Mouse (Mus musculus) retina, postnatal 7 days (tissue): ENCODE measurements around the gene Hs6st3.

Experiments
- DNase-seq: peaks from one replicate; pipeline ENCODE4 v3.0.0-alpha.2; 2012; ENCODE audit warnings: low read depth, low spot score

Hs6st3 gene

DNA sequence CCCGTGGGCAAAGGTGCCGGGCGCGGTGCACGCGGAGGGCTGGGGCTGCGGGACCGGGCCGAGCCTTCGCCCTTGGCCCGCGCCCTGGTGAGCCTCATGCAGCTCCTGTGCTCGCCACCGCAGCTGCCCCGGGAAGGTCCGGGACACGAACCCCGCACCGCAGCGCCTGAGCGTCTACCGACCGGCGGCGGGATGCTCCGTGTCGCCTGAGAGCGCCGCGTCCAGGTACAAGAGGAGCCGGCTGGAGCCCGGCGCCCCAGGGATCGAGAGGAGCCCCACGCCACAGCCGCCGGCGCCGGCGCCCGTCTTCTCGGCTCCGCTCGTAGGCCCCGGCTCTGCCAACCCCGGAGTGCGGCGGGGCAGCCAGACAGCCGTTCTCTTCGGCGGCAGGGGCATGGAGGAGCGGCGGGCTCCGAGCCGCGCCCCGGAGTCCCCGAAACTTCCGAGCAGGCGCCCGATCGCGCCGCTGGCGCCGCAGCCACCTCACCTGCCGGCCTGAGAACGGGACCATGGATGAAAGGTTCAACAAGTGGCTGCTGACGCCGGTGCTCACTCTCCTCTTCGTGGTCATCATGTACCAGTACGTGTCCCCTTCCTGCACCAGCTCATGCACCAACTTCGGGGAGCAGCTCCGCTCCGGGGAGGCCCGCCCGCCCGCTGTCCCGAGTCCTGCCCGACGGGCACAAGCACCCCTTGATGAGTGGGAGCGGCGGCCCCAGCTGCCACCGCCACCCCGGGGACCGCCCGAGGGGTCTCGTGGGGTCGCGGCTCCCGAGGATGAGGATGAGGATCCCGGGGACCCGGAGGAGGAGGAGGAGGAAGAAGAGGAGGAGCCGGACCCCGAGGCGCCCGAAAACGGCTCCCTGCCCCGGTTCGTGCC is at the start of gene Hs6st3:
Hs6st3 (plus strand) TSS at position 436 of the 880 bp plus-strand sequence.
- no peak for DNase-seq

GRCm38 (mm10) chr14:119098851-119099569 is 39.1 kb upstream of the Hs6st3 start, which contains the start of gene Uggt2:
Uggt2 (minus strand) TSS chr14:119099430.
- DNase-seq = peak; percentile 79

GRCm38 (mm10) chr14:119099570-119099891 is 38.6 kb upstream of the Hs6st3 start:
- DNase-seq = no peak

GRCm38 (mm10) chr14:119107591-119107990 is 30.6 kb upstream of the Hs6st3 start:
- DNase-seq = no peak

DNA sequence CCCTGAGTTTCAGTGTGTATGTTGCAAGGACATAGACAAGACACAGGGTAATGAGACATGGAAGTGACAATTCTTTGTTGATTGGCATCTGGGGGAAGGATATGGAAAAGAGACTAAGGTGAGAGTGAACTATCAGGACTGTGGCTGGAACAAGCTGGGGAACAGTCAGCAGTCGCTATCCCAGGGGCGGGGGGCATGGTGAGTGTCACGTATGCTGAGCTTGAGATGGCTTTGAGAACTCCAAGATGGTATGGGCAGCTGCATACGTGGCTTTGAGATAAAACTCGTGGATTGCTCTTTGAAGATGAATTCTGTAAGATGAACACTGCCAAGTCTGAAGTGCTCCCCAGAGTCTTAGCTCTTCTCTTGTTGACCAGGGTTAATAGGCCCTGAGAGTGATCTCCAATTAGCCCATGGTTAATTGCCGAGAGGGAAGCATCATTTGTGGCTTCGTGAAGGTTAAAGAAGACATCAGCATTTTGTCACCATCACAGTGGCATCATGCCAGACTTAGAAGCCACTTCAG is 29.3 kb upstream of the Hs6st3 start:
- DNase-seq = no peak

DNA sequence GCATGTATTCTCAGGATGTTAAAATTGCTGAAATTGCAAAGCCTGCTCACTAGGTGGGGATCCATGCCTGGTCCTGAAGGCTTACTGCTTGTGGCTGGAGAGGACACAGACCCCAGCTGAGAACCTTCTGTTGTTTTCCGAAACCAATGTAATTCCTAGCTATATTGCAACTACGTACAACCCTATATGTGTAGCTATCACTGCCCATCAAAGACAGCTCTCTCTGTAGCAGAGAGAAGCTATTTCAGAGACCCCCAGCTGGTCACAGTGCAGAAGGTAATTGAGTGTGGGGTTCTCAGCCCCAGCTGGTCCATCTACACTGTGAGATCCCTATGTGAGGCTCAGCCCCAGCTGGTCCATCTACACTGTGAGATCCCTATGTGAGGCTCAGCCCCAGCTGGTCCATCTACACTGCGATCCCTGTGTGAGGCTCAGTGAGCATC is 28.3 kb upstream of the Hs6st3 start:
- no peak for DNase-seq

DNA sequence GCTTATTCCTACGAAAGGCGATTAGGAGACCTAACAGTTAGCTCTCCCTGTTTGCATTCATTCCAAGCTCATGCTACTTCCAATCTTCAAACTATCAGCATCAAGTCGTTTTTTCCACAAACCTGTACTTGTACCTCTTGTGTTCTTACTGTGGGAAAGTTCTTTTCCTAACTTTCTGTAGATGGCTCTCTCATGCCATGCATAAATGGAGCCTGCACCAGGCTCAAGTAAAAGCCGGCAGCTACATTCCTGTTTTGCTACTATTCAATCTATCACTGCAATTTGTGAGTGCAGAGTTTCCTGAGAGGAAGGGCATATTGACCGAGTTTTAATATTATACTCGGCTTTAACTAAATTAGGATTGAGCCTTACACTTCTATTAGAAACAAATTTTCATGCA is 25.6 kb upstream of the Hs6st3 start:
- DNase-seq = no peak

DNA sequence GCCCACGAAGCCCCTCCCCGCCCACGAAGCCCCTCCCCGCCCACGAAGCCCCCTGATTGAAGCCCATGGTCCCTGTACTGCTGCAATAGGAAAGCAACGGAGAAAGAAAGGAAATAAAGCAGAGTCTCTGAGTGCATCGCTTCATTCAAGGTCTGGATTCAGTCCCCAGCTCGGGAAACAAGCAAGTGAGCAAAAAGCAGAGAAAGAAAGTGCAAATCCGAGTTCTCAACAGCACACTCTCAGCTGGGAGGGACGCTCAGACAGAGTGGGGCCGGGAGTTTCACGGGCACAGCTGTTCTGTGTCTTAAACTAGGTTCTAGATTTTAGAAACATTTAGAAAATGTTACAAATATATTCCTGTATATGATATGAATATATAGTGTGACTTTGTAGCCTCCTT is 14.6 kb upstream of the Hs6st3 start:
- no peak for DNase-seq

GRCm38 (mm10) chr14:119124061-119124460 is 14.1 kb upstream of the Hs6st3 start:
- DNase-seq = peak; percentile 27

DNA sequence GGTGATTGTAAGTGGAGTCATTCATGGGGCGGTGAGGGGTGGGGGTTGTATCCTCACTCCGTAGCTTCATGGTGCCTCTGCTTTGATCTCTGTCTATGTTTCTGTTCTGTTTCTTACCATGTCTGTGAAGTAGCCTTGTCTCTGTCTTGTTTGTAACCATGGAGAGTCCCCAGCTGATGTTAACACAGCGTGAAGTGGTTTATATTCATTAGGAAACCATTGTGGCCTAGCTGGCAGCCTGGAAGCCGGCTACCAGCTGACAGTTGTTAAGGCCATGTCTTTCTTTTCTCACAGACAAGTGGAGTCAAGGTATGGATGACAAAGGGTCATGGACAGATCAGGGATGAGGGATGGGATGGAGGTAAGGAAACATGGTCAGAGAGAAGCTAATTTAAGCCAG is 12.3 kb upstream of the Hs6st3 start:
- DNase-seq = no peak

DNA sequence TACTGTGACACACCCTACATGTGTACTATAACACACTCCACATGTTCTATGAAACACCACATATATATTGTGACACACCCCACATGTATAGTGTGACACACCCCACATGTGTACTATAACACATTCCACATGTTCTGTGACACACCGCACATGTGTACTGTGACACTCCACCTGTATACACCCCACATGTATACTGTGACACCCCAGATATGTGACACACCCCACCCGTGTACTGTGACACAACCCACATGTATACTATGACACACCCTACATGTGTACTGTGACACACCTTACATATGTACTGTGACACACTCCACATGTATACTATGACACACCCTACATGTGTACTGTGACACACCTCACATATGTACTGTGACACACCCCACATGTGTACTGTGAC is 10.8 kb upstream of the Hs6st3 start:
- DNase-seq = no peak

GRCm38 (mm10) chr14:119137512-119137905 is 632 bp upstream of the Hs6st3 start:
- peak; percentile 45 for DNase-seq

DNA sequence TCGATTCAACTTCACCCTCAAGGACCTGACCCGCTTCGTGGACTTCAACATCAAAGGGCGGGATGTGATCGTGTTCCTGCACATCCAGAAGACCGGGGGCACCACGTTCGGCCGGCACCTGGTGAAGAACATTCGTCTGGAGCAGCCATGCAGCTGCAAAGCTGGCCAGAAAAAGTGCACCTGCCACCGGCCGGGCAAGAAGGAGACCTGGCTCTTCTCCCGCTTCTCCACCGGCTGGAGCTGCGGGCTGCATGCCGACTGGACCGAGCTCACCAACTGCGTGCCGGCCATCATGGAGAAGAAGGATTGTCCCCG is 602 bp downstream of the Hs6st3 start:
- no peak for DNase-seq

- DNase-seq = peak; percentile 9
Measured at GRCm38 (mm10) chr14:119139381-119139950, 1.3 kb downstream of the Hs6st3 start.

GRCm38 (mm10) chr14:119153088-119153487 is 14.9 kb downstream of the Hs6st3 start:
- DNase-seq = no peak

- no peak for DNase-seq
Measured at GRCm38 (mm10) chr14:119193905-119194304, 55.8 kb downstream of the Hs6st3 start.

GRCm38 (mm10) chr14:119203508-119203907 is 65.4 kb downstream of the Hs6st3 start:
- DNase-seq = no peak

- no peak for DNase-seq
Measured at GRCm38 (mm10) chr14:119215576-119216309, 77.6 kb downstream of the Hs6st3 start.

DNA sequence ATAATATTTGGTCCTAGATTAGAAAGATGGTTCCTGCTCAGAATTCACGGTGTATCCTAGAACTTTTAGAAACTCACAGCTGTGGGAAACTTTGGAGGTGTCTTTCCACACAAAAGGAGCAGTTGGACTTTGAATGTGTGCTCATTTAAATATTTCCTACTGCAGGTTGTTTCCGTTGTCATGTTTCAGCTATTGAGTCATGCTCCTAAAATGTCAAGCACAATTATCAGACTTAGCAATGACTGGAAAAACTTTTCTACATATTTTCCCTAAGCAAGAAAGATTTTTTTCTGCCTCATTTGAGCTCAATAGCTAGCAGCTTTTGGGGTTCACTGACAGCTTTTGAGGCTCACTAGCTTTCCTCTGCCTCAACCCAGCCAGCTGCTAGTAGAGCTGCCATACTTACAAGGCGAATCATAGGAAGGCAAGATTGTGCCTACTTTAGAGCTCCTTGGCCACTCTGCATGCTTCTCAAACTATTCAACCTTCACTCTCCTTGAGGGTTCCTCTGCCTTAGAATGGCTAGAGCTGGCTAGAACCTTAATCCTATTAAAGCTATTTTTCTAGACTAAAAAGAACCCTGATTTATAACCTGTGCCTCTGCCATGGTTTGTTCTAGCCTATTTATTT is 89.7 kb downstream of the Hs6st3 start:
- DNase-seq = no peak

DNA sequence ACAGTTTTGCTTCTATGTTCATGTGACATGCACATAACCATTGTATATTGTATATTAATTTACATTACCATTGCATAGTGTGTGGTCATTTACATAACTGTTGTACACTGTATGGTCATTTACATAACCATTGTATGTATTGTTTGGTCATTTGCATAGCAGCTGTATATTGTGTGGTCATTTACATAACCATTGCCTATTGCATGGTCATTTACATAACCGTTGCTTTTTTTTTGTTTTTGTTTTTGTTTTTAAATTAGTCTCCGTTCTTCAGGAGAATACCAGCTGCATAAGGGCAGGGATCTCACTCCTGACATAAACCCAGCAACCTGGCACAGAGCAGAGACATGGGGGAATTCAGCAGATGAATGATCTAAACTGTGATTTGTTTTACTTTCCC is 95.5 kb downstream of the Hs6st3 start:
- DNase-seq = no peak

GRCm38 (mm10) chr14:119247131-119247530 is 109.0 kb downstream of the Hs6st3 start:
- DNase-seq = no peak
